Mouse (Mus musculus): ENCODE measurements around the gene Myo1f. TPM values are rescaled to one million over a fixed set of nuclear protein-coding genes. Genes with fewer than 3 reads are reported as not detected.

Gene Myo1f
- total and polyA plus RNA-seq, 3 experiments = 13.6 to 27.5 (median 19.5) TPM

- in situ Hi-C loops (cut with MboI; ENCODE audit: low pct_ligation_motif_present, low pct_unique_long_range_greater_than_20kb, low sequenced_read_pairs) (no loop called here), dilution Hi-C loops (cut with MboI; ENCODE audit: extremely low pct_ligation_motif_present, extremely low pct_unique_long_range_greater_than_20kb, low sequenced_read_pairs) (no loop called here)
- peaks cover 12 to 21% of the 10 kb centered on the region in 2 experiments for H3K4me1 ChIP-seq (ENCODE audit: control insufficient read depth in 1 of 2, insufficient read depth in 2 of 2)
These were observed 76.3 kb downstream of the Myo1f start for GRCm38 (mm10) chr17:33631796-33632195.

GRCm38 (mm10) chr17:33637038-33637437, 81.5 kb downstream of the Myo1f start:
- H3K4me1 ChIP-seq (ENCODE audit: control insufficient read depth in 1 of 2, insufficient read depth in 2 of 2) = peaks cover 0 to 24% of the 10 kb centered on the region in 2 experiments; a peak in 2 of 4 replicates
- no peak overlapping the region for H3K4me2 ChIP-seq (ENCODE audit: insufficient read depth, low read depth, poor library complexity, severe bottlenecking)
- peaks cover 11 to 77% of the 10 kb centered on the region in 2 experiments for H3K36me3 ChIP-seq (replicated peaks in 1 of 2; ENCODE audit: control insufficient read depth in 1 of 2, insufficient read depth in 1 of 2, low read length in 1 of 2)
- in situ Hi-C loops (cut with MboI; ENCODE audit: low pct_ligation_motif_present, low pct_unique_long_range_greater_than_20kb, low sequenced_read_pairs) = no loop called here
- no peak overlapping the region for H3K4me3 ChIP-seq (replicated peaks in 1 of 3; ENCODE audit: low read depth in 2 of 3, low read length in 2 of 3, poor library complexity in 1 of 3)
- H3K79me2 ChIP-seq (replicated peaks; ENCODE audit: control insufficient read depth, extremely low read depth, insufficient read depth, poor library complexity, severe bottlenecking) = no peaks in the 10 kb centered on the region
- dilution Hi-C loops (cut with MboI; ENCODE audit: extremely low pct_ligation_motif_present, extremely low pct_unique_long_range_greater_than_20kb, low sequenced_read_pairs) = no loop called here
- no peaks in the 10 kb centered on the region for H3K27me3 ChIP-seq (replicated peaks)
- H3K9ac ChIP-seq (ENCODE audit: insufficient read depth, low read depth) = no peak overlapping the region
- no peak for TF ChIP-seq SMC3 (IDR thresholded peaks at IDR 0.05; ENCODE audit: low read depth, low read length)
- TF ChIP-seq PAX5 (IDR thresholded peaks at IDR 0.05; ENCODE audit: low read length) = no peak
- DNase-seq (ENCODE audit: extremely low read depth) = no peak
- no peak overlapping the region for H3K27ac ChIP-seq (ENCODE audit: insufficient read depth, low read depth)
- H3K9me3 ChIP-seq (replicated peaks; ENCODE audit: low read length) = no peaks in the 10 kb centered on the region

More at GRCm38 (mm10) chr17:33631796-33632195, 76.3 kb downstream of the Myo1f start:
- TF ChIP-seq MAX (IDR thresholded peaks at IDR 0.05; ENCODE audit: low read length) = no peak
- no peak for TF ChIP-seq ELF1 (IDR thresholded peaks at IDR 0.05; ENCODE audit: low read depth, low read length)
- TF ChIP-seq ZKSCAN1 (IDR thresholded peaks at IDR 0.05; ENCODE audit: borderline replicate concordance, low read depth, low read length) = no peak
- TF ChIP-seq UBTF (IDR thresholded peaks at IDR 0.05; ENCODE audit: low read depth, low read length) = no peak
- TF ChIP-seq ZNF384 (IDR thresholded peaks at IDR 0.05; ENCODE audit: low read depth, low read length) = no peak
- TF ChIP-seq SIN3A (IDR thresholded peaks at IDR 0.05; ENCODE audit: low read length) = no peak
- no peak for TF ChIP-seq MAFK (IDR thresholded peaks at IDR 0.05; ENCODE audit: insufficient replicate concordance, low read length)
- no peak for TF ChIP-seq CHD1 (IDR thresholded peaks at IDR 0.05; ENCODE audit: low read depth, low read length)
- TF ChIP-seq JUND (conservative IDR thresholded peaks at IDR 0.05; ENCODE audit: low read depth, low read length) = no peak
- no peak for TF ChIP-seq TBP (conservative IDR thresholded peaks at IDR 0.05; ENCODE audit: low read depth, low read length)
- no peak for TF ChIP-seq POLR2AphosphoS2 (IDR thresholded peaks at IDR 0.05; ENCODE audit: low read depth, low read length)
- TF ChIP-seq HCFC1 (IDR thresholded peaks at IDR 0.05; ENCODE audit: low read depth, low read length) = no peak
- Histone ChIP-seq H3K79me2 (replicated peaks; ENCODE audit: control insufficient read depth, extremely low read depth, insufficient read depth, poor library complexity, severe bottlenecking) (0 out of 2 replicates have a peak, but pooled peaks cover 3% of the 10 kb centered on the region), H3K9ac (ENCODE audit: insufficient read depth, low read depth) (no peak overlapping the region), H3K4me3 (replicated peaks in 1 of 3; ENCODE audit: low read depth in 2 of 3, low read length in 2 of 3, poor library complexity in 1 of 3) (no peak overlapping the region), H3K36me3 (replicated peaks in 1 of 2; ENCODE audit: control insufficient read depth in 1 of 2, insufficient read depth in 1 of 2, low read length in 1 of 2) (peaks cover 15 to 61% of the 10 kb centered on the region in 2 experiments), H3K4me2 (ENCODE audit: insufficient read depth, low read depth, poor library complexity, severe bottlenecking) (no peak overlapping the region), H3K27ac (ENCODE audit: insufficient read depth, low read depth) (no peak overlapping the region), H3K27me3 (replicated peaks) (no peaks in the 10 kb centered on the region), H3K9me3 (replicated peaks; ENCODE audit: low read length) (no peaks in the 10 kb centered on the region)
- no peak for DNase-seq (ENCODE audit: extremely low read depth)

Data from CH12.LX (cell line).